Mouse (Mus musculus): ENCODE data around the gene Slfn8. TPM values are rescaled to one million over a fixed set of nuclear protein-coding genes. Genes with fewer than 3 reads are reported as not detected.

Slfn8 gene
- 2.3 and 3.7 TPM in 2 replicates for polyA plus RNA-seq (2012; rRNA removed; ENCODE audit: low replicate concordance)

DNA sequence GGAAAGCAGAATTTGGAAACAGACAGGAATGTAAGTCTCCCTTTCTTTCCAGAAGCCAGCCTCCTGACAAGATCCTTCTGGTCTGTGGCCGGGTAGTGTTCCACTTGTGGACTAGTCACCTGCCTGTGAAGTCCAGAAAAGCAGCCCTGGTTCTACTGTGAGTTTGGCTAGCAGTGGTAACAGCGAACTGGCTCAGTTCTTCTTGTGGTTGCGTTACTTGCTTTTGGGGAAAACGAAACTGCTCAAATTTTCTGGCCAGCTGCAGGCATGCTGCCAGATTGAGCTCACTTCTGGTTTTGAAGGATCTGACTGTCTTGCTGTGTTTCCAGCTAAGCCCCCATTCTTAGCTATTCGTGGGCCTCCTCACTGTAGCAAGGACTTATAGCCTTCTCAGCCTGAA is at the start of gene Slfn8:
TSS of gene Slfn8 (minus strand) at position 190 of the 400 bp plus-strand sequence.

DNA sequence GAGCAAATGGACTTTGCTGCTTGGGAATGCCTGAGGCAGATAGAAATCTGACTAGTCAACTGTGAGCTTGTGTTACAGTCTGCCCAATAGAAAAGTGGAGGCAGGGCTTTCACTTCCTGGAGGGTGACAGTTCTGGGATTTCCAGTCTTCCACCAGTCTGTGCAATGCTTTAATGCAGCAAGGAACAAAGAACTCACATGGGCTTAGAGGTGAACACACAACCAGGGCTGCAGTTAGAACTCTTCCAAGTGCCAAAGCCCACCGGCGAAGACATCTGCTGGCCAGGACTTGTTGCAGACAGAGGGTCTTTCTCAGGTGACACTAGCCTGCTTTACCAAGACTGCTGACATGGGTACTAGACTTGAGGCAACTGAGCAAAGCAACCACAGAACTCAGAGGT is 44.3 kb upstream of the Slfn8 start, which contains the start of gene Slfn2:
TSS of gene Slfn2 (plus strand) at position 167 of the 400 bp plus-strand sequence.

DNA sequence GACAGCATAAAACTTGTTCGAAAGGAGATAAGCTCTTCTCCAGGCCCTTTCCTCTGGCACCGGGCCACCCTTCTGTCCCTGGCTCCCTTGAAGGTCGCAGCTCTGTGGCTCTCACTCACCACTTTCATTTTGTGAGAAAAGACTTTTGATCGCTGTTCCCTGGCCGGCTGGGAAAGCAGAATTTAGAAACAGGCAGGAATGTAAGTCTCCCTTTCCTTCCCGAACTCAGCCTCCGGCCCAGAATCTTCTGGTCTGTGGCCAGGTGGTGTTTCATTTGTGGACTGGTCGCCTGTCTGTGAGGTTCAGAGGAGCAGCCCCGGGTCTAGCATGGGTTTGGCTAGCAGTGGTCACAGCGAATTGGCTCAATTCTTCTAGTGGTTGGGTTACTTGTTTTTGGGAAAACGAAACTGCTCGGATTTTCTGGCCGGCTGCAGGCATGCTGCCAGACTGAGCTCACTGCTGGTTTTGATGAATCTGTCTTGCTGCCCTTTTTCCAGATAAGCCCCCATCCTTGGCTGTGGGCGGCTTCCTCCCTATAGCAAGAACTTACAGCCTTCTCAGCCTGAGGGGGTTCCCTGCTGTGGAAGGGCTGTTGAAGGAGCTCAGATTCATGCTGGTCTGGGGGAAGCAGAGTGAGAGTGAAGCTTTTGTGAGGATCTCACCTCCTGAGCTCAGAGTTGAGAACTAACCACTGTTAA is 29.0 kb downstream of the Slfn8 start, which contains the start of gene Slfn9:
TSS of gene Slfn9 (minus strand) at position 362 of the 698 bp plus-strand sequence.

Other genes with a start within 250 kb of the Slfn8 start
- gene Lig3, start 239.7 kb downstream of the Slfn8 start, polyA plus RNA-seq (2012; rRNA removed; ENCODE audit: low replicate concordance): 12.5 and 18.0 TPM in 2 replicates
- gene Rffl, start 149.6 kb downstream of the Slfn8 start, polyA plus RNA-seq (2012; rRNA removed; ENCODE audit: low replicate concordance): 12.6 and 19.4 TPM in 2 replicates
- 19.5 and 19.6 TPM in 2 replicates for gene Rad51d, start 130.2 kb downstream of the Slfn8 start, polyA plus RNA-seq (2012; rRNA removed; ENCODE audit: low replicate concordance)
- 2.0 and 2.5 TPM in 2 replicates for gene Fndc8, start 128.7 kb downstream of the Slfn8 start, polyA plus RNA-seq (2012; rRNA removed; ENCODE audit: low replicate concordance)
- 39.4 and 50.3 TPM in 2 replicates for gene Nle1, start 112.4 kb downstream of the Slfn8 start, polyA plus RNA-seq (2012; rRNA removed; ENCODE audit: low replicate concordance)
- 6.5 and 28.9 TPM in 2 replicates for gene Unc45b, start 110.3 kb downstream of the Slfn8 start, polyA plus RNA-seq (2012; rRNA removed; ENCODE audit: low replicate concordance)
- gene Slfn5, start 69.5 kb downstream of the Slfn8 start, polyA plus RNA-seq (2012; rRNA removed; ENCODE audit: low replicate concordance): 12.2 and 27.0 TPM in 2 replicates
- 1.1 and 1.4 TPM in 2 replicates for gene Slfn9, start 29.0 kb downstream of the Slfn8 start, polyA plus RNA-seq (2012; rRNA removed; ENCODE audit: low replicate concordance)
- gene Slfn2, start 44.3 kb upstream of the Slfn8 start, polyA plus RNA-seq (2012; rRNA removed; ENCODE audit: low replicate concordance): 16.3 and 18.4 TPM in 2 replicates
- gene Slfn1, start 96.0 kb upstream of the Slfn8 start, polyA plus RNA-seq (2012; rRNA removed; ENCODE audit: low replicate concordance): 11.5 and 11.9 TPM in 2 replicates
- 0.20 and 1.0 TPM in 2 replicates for gene Slfn4, start 154.4 kb upstream of the Slfn8 start, polyA plus RNA-seq (2012; rRNA removed; ENCODE audit: low replicate concordance)
- gene Slfn3, start 170.5 kb upstream of the Slfn8 start, polyA plus RNA-seq (2012; rRNA removed; ENCODE audit: low replicate concordance): 0.33 and 1.1 TPM in 2 replicates